Mouse (Mus musculus) hindbrain, embryonic 13.5 days (tissue): ENCODE measurements around the gene Sec13. TPM values are rescaled to one million over a fixed set of nuclear protein-coding genes. Genes with fewer than 3 reads are reported as not detected.

ENCODE experiments used
- ATAC-seq: fragments of 200-750 bp; cut with Nextera tagmentation; 2 replicates; pipeline ENCODE4 v1.8.0; 2017; ENCODE audit warnings: moderate TSS enrichment; ENCODE audit not compliant: low FRiP score
- H3K27ac ChIP-seq: fragments of 300-500 bp; sonication (generic); 2 replicates; pipeline ENCODE4 v1.5.1; 2015; ENCODE audit warnings: inconsistent platforms, mild to moderate bottlenecking, moderate library complexity
- H3K27me3 ChIP-seq: fragments of 300-500 bp; sonication (generic); 2 replicates; pipeline ENCODE4 v1.6.1; 2015; ENCODE audit warnings: mild to moderate bottlenecking, inconsistent platforms
- H3K36me3 ChIP-seq: fragments of 300-500 bp; sonication (generic); 2 replicates; pipeline ENCODE4 v1.6.1; 2015; ENCODE audit warnings: mild to moderate bottlenecking, inconsistent platforms
- H3K4me1 ChIP-seq: fragments of 300-500 bp; sonication (generic); replicated peaks from 2 replicates; pipeline ENCODE4 v1.6.1; 2015; ENCODE audit warnings: inconsistent platforms
- H3K4me2 ChIP-seq: fragments of 300-500 bp; sonication (generic); 2 replicates; pipeline ENCODE4 v1.6.1; 2015; ENCODE audit warnings: inconsistent platforms, mild to moderate bottlenecking, moderate library complexity
- H3K4me3 ChIP-seq: fragments of 300-500 bp; sonication (generic); 2 replicates; pipeline ENCODE4 v1.5.1; 2015; ENCODE audit warnings: mild to moderate bottlenecking, inconsistent platforms
- H3K9ac ChIP-seq: fragments of 300-500 bp; sonication (generic); 2 replicates; pipeline ENCODE4 v1.6.1; 2015; ENCODE audit warnings: mild to moderate bottlenecking, inconsistent platforms
- H3K9me3 ChIP-seq: fragments of 300-500 bp; sonication (generic); 2 replicates; pipeline ENCODE4 v1.6.1; 2016; ENCODE audit warnings: inconsistent platforms
- WGBS: fragments of 180-500 bp; shearing (Covaris S2); methylation state at CpG from one replicate; pipeline ENCODE4 v1.1.7; 2015; 5-methylcytosine and 5-hydroxymethylcytosine counted together
- microRNA-seq: library from miRNA; unstranded; fragments of <30 nt; microRNA quantifications from one replicate; pipeline ENCODE4, GENCODE M21; 2016
- polyA plus RNA-seq: library from polyadenylated mRNA; unstranded; fragments of >200 nt; fragmentation: Nextera tagmentation; extraction: Ambion mirVana; gene quantifications from 2 replicates; pipeline ENCODE4 v1.2.1, GENCODE M21; 2015

The Sec13 gene
- polyA plus RNA-seq, 1 experiment from 2014 or later: 218 TPM

- Histone ChIP-seq H3K9me3 (no peaks in the 10 kb centered on the region), H3K4me3 (no peak overlapping the region), H3K4me2 (no peak overlapping the region), H3K36me3 (no peaks in the 10 kb centered on the region), H3K4me1 (no peaks in the 10 kb centered on the region), H3K27me3 (no peaks in the 10 kb centered on the region), H3K9ac (no peak overlapping the region), H3K27ac (no peak overlapping the region)
- WGBS: 81% methylated on average over 9 of the region's 9 CpGs
- no peak for ATAC-seq
Measured at GRCm38 (mm10) chr6:113679993-113680566, 60.5 kb downstream of the Sec13 start.

DNA sequence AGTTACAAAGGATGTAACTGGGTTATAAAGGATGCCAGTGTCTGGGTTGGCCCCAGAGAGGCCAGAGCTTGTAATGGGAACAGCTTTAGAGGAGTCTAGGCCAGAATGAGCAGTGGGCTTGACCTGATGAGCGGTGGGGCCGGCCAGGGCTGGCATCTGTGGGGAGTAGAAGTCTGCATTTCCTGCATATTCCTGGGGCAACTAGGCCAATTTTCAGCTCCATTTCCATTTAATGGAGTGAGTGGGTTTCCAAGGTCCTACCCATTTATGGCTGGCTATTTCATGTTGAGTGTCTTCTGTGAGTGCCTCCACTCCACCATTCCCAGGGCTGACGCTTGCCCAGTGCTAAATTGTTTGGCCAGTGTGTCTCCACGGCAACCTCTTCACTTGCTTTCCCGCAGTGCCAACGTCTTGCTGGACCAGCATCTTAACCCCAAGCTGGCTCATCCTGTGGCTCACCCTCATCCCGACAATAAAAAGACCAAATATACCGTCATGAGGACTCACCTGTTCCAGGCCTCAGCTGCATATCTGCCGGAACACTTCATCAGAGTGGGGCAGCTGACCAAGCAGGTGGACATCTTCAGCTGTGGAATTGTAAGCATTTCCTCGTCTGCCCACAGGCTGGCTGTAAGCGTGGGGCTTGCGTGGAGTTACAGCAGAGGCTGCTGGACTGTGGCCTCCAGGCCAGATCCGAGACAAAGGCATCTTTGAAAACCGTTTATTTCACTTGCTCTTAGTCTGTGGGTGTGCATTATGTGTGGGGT is 62.1 kb downstream of the Sec13 start:
- 77% methylated on average over 14 of the region's 14 CpGs for WGBS
- no peaks in the 10 kb centered on the region for H3K9me3 ChIP-seq
- H3K36me3 ChIP-seq: no peaks in the 10 kb centered on the region
- H3K27ac ChIP-seq: no peak overlapping the region
- H3K27me3 ChIP-seq: no peaks in the 10 kb centered on the region
- no peak overlapping the region for H3K4me3 ChIP-seq
- H3K9ac ChIP-seq: no peak overlapping the region
- no peak for ATAC-seq
- H3K4me1 ChIP-seq: no peaks in the 10 kb centered on the region
- no peak overlapping the region for H3K4me2 ChIP-seq

Small RNA genes within 50 kb of the gene (microRNA-seq; reads per million reads assigned to microRNA genes)
- 0.70 reads per million for gene Mir7042

Other genes starting within 250 kb of the Sec13 start
- 5.3 and 7.1 TPM in 2 replicates for gene Prrt3, start 238.8 kb downstream of the Sec13 start, polyA plus RNA-seq
- 105 and 110 TPM in 2 replicates for gene Emc3, start 209.1 kb downstream of the Sec13 start, polyA plus RNA-seq
- gene Fancd2, start 209.1 kb downstream of the Sec13 start, polyA plus RNA-seq: 3.0 and 3.2 TPM in 2 replicates
- gene Fancd2os, start 140.0 kb downstream of the Sec13 start, polyA plus RNA-seq: 0.19 and 0.23 TPM in 2 replicates
- 235 and 248 TPM in 2 replicates for gene Brk1, start 136.0 kb downstream of the Sec13 start, polyA plus RNA-seq
- 65.0 and 68.5 TPM in 2 replicates for gene Vhl, start 116.8 kb downstream of the Sec13 start, polyA plus RNA-seq
- 1.7 and 2.1 TPM in 2 replicates for gene Irak2, start 102.3 kb downstream of the Sec13 start, polyA plus RNA-seq
- gene Tatdn2, start 43.7 kb downstream of the Sec13 start, polyA plus RNA-seq: 0.72 and 0.83 TPM in 2 replicates
- gene Ghrl, start 20.9 kb downstream of the Sec13 start, polyA plus RNA-seq: 0.29 TPM in 1 of 2 replicates, not detected in the other